Mouse (Mus musculus): ENCODE measurements at regions not wholly inside any gene's neighbourhood (a gene's known extent, or its start where the extent isn't known, plus 50 kb on each side); places are given as distances from the start of the nearest gene placed in this dataset.

DNA sequence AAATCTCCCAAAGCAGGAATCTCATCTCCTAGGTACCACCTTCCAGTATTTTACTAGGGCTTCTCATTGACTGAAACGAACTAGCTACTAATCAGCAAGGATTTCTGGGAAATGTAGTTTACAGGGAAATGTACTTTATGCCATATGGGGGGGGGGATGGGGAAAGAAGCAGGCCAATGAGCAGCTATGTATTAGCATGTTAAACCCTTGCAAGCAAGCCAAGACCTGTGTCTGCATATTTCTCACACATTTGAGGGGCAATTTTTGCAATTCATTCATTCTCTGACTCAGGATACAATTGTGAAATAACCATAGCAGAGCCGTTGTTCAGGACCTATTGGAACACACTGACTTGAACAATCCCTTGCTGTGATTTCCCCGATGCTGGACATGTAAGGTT is 454.3 kb upstream of the Tbx3 start:
- Histone ChIP-seq H3K4me2 (replicated peaks; ENCODE audit: low read depth) (no peak overlapping the region), H3K9me3 (ENCODE audit: control insufficient read depth) (no peaks in the 10 kb centered on the region), H3K27ac (ENCODE audit: low read depth, low read length) (no peak overlapping the region), H3K36me3 (ENCODE audit: control insufficient read depth, insufficient read depth) (no peaks in the 10 kb centered on the region), H3K4me3 (ENCODE audit: low read depth, low read length) (no peak overlapping the region), H3K9ac (ENCODE audit: low read depth, low read length) (no peak overlapping the region), H3K27me3 (replicated peaks; ENCODE audit: control insufficient read depth, insufficient read depth, low read length) (no peaks in the 10 kb centered on the region), H3K4me1 (replicated peaks; ENCODE audit: control insufficient read depth, insufficient read depth, low read length) (no peaks in the 10 kb centered on the region)
- WGBS = 82% methylated on average over 3 of the region's 3 CpGs
- no peak for TF ChIP-seq CTCF (IDR thresholded peaks at IDR 0.05; ENCODE audit: low read depth)
- no peak for ATAC-seq

DNA sequence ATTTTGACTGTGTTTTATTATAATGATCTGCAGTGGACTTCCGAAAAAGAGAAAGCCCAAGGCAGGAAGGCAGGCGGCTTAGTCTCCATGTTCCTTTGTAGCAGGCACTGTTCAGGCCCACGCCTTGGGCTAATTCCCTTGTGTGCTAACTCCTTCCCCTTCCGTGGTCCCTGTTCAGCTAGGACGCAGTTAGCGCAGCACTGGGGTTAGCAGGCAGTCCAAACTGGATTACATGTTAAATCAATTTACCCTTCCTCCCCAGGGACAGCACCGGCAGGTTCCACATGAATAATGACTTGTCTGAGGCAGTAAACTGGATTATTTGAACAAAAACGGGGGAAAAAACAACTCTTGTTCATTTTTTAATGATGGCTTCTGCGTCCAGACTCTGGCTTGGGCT is 453.4 kb upstream of the Tbx3 start:
- Histone ChIP-seq H3K9me3 (ENCODE audit: control insufficient read depth) (no peaks in the 10 kb centered on the region), H3K36me3 (ENCODE audit: control insufficient read depth, insufficient read depth) (no peaks in the 10 kb centered on the region), H3K27me3 (replicated peaks; ENCODE audit: control insufficient read depth, insufficient read depth, low read length) (no peaks in the 10 kb centered on the region; the same call in 1 of the 2 replicates), H3K9ac (ENCODE audit: low read depth, low read length) (no peak overlapping the region), H3K4me2 (replicated peaks; ENCODE audit: low read depth) (no peak overlapping the region), H3K27ac (ENCODE audit: low read depth, low read length) (no peak overlapping the region), H3K4me1 (replicated peaks; ENCODE audit: control insufficient read depth, insufficient read depth, low read length) (no peaks in the 10 kb centered on the region), H3K4me3 (ENCODE audit: low read depth, low read length) (no peak overlapping the region)
- ATAC-seq = no peak
- no peak for TF ChIP-seq CTCF (IDR thresholded peaks at IDR 0.05; ENCODE audit: low read depth)
- 72% methylated on average over 9 of the region's 9 CpGs for WGBS

DNA sequence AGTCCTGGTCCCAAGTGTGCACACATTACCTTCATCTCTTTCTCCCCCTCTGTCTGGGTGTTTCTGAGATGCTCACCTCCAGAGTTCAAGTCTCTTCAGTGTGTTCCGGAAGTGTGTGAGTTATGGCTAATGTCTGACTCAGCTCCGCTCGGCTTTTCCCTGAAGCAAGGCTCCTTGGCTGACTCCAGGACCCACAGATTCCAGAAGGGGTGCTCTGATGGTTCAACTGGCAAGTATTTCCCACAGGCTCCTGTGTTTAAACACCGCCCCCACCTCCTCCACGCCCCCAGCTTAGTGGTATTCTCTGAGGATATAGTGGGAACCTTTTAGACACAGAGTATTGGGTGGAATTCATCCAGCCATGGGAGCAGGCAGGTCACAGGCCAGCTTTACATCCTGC is 441.8 kb upstream of the Tbx3 start:
- H3K9ac ChIP-seq (ENCODE audit: low read depth, low read length) = no peak overlapping the region
- no peak for ATAC-seq
- 78% methylated on average over 5 of the region's 5 CpGs for WGBS
- no peak overlapping the region for H3K27ac ChIP-seq (ENCODE audit: low read depth, low read length)
- no peak for TF ChIP-seq CTCF (IDR thresholded peaks at IDR 0.05; ENCODE audit: low read depth)
- no peaks in the 10 kb centered on the region for H3K36me3 ChIP-seq (ENCODE audit: control insufficient read depth, insufficient read depth)
- no peaks in the 10 kb centered on the region for H3K9me3 ChIP-seq (ENCODE audit: control insufficient read depth)
- no peak overlapping the region for H3K4me3 ChIP-seq (ENCODE audit: low read depth, low read length)
- no peaks in the 10 kb centered on the region for H3K27me3 ChIP-seq (replicated peaks; ENCODE audit: control insufficient read depth, insufficient read depth, low read length)
- no peak overlapping the region for H3K4me2 ChIP-seq (replicated peaks; ENCODE audit: low read depth)
- no peaks in the 10 kb centered on the region for H3K4me1 ChIP-seq (replicated peaks; ENCODE audit: control insufficient read depth, insufficient read depth, low read length)

DNA sequence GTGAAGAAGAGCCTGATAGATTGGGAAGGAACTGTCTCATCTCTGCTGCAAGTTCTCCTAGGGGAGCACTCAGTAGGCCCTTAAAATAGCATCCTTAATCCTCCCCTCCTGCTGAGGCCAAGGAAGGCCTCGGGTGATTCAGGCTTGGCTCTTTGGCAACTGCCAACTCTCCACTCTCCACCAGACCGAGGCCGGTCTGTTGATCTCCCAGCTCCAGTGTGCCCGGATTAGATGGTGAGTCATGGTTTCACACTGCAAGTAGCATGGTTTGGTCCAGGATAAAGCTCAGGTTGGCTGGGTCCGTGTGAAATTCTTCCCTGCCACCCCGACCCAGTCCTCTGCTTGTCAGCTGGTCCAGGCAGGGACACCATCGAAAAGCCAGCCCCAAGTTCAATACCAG is 437.5 kb upstream of the Tbx3 start:
- TF ChIP-seq CTCF (IDR thresholded peaks at IDR 0.05; ENCODE audit: low read depth) = no peak

DNA sequence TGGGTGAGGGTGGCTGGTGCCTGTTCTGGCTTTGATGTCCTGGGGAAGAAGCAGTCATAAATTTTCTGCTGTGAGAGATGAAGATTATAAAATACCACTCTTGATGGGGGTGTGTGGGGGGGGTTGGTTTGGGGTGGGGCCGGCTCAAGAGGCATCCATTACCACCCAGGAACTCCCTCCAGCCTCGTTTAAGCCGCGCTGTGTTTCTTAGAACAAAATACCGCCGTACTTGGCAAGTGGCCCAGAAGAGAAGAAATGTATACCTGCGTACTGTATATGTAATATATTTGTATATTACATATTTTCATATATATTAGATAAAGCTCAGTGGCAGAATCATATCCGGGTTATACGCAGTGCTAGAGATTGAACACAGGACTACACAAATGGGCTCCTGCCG is 434.6 kb upstream of the Tbx3 start:
- Histone ChIP-seq H3K36me3 (ENCODE audit: control insufficient read depth, insufficient read depth) (no peaks in the 10 kb centered on the region), H3K4me1 (replicated peaks; ENCODE audit: control insufficient read depth, insufficient read depth, low read length) (no peaks in the 10 kb centered on the region), H3K27ac (ENCODE audit: low read depth, low read length) (no peak overlapping the region), H3K9me3 (ENCODE audit: control insufficient read depth) (no peaks in the 10 kb centered on the region), H3K9ac (ENCODE audit: low read depth, low read length) (no peak overlapping the region), H3K4me2 (replicated peaks; ENCODE audit: low read depth) (no peak overlapping the region), H3K4me3 (ENCODE audit: low read depth, low read length) (no peak overlapping the region), H3K27me3 (replicated peaks; ENCODE audit: control insufficient read depth, insufficient read depth, low read length) (no peaks in the 10 kb centered on the region)
- no peak for TF ChIP-seq CTCF (IDR thresholded peaks at IDR 0.05; ENCODE audit: low read depth)
- 65% methylated on average over 10 of the region's 10 CpGs for WGBS
- ATAC-seq = no peak

More for the DNA sequence above, 437.5 kb upstream of the Tbx3 start:
- Histone ChIP-seq H3K4me3 (ENCODE audit: low read depth, low read length) (no peak overlapping the region), H3K27ac (ENCODE audit: low read depth, low read length) (no peak overlapping the region), H3K9me3 (ENCODE audit: control insufficient read depth) (no peaks in the 10 kb centered on the region), H3K4me1 (replicated peaks; ENCODE audit: control insufficient read depth, insufficient read depth, low read length) (no peaks in the 10 kb centered on the region), H3K9ac (ENCODE audit: low read depth, low read length) (no peak overlapping the region), H3K27me3 (replicated peaks; ENCODE audit: control insufficient read depth, insufficient read depth, low read length) (no peaks in the 10 kb centered on the region), H3K4me2 (replicated peaks; ENCODE audit: low read depth) (no peak overlapping the region), H3K36me3 (ENCODE audit: control insufficient read depth, insufficient read depth) (no peaks in the 10 kb centered on the region)
- WGBS = 85% methylated on average over 7 of the region's 7 CpGs
- no peak for ATAC-seq

DNA sequence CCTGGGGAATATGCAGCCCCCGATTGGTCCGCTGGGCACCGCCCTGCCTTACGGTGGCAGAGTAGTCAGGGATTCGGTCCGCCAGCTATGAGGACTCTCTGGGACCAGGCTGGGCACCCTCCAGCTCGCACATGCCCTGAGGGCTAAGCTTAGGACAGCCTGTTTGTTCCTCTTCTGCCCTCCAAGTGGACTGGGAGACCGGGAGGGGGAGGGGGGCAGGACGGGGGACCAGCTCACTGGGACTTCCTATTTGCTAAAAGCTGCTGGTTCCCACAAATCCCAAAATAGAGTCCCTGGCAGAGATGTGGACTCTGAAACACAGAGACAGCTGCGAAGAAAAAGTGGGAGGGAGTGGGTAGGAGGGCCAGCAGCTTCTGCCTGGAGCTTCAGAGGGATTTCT is 423.6 kb upstream of the Tbx3 start:
- Histone ChIP-seq H3K27me3 (replicated peaks; ENCODE audit: control insufficient read depth, insufficient read depth, low read length) (no peaks in the 10 kb centered on the region), H3K9ac (ENCODE audit: low read depth, low read length) (no peak overlapping the region), H3K36me3 (ENCODE audit: control insufficient read depth, insufficient read depth) (no peaks in the 10 kb centered on the region), H3K4me2 (replicated peaks; ENCODE audit: low read depth) (no peak overlapping the region), H3K4me1 (replicated peaks; ENCODE audit: control insufficient read depth, insufficient read depth, low read length) (no peaks in the 10 kb centered on the region), H3K4me3 (ENCODE audit: low read depth, low read length) (no peak overlapping the region), H3K9me3 (ENCODE audit: control insufficient read depth) (no peaks in the 10 kb centered on the region), H3K27ac (ENCODE audit: low read depth, low read length) (no peak overlapping the region)
- WGBS = 69% methylated on average over 10 of the region's 10 CpGs
- ATAC-seq = no peak
- no peak for TF ChIP-seq CTCF (IDR thresholded peaks at IDR 0.05; ENCODE audit: low read depth)

GRCm38 (mm10) chr5:119248626-119249025 is 421.8 kb upstream of the Tbx3 start:
- Histone ChIP-seq H3K27me3 (replicated peaks; ENCODE audit: control insufficient read depth, insufficient read depth, low read length) (no peaks in the 10 kb centered on the region), H3K4me2 (replicated peaks; ENCODE audit: low read depth) (no peak overlapping the region), H3K9me3 (ENCODE audit: control insufficient read depth) (no peaks in the 10 kb centered on the region), H3K27ac (ENCODE audit: low read depth, low read length) (no peak overlapping the region), H3K9ac (ENCODE audit: low read depth, low read length) (no peak overlapping the region), H3K4me3 (ENCODE audit: low read depth, low read length) (no peak overlapping the region), H3K4me1 (replicated peaks; ENCODE audit: control insufficient read depth, insufficient read depth, low read length) (no peaks in the 10 kb centered on the region), H3K36me3 (ENCODE audit: control insufficient read depth, insufficient read depth) (no peaks in the 10 kb centered on the region)
- no peak for TF ChIP-seq CTCF (IDR thresholded peaks at IDR 0.05; ENCODE audit: low read depth)
- no peak for ATAC-seq
- WGBS = 51% methylated on average over 6 of the region's 6 CpGs
